Mouse (Mus musculus): Measurements from ENCODE around the gene Maml3.

DNA sequence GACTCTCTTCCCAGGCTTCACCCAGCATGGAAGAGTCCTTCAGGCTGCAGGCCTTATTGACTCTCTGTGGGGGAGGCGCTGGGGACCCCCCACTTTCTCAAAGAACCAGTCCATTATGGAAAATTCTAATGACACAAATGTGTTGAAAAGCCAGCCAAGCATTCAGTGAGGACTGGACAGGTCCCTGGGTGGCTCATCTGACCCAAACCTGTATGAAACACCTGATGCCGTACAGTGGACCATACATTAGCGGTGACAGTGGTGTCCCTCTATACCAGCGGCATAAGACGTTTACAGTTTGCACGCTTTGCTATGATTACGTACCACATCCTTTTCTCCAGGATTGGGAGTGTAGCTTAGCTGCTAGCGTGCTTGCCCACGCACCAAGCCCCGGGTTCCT lies 342.0 kb downstream of the Maml3 start:
- TF ChIP-seq CTCF (conservative IDR thresholded peaks at IDR 0.05 in 1 of 2, IDR thresholded peaks at IDR 0.05 in 1 of 2; ENCODE audit: low read depth in 2 of 2, low read length in 2 of 2) (no peak), MAZ (IDR thresholded peaks at IDR 0.05; ENCODE audit: low read depth, low read length) (no peak), GABPA (IDR thresholded peaks at IDR 0.05; ENCODE audit: insufficient replicate concordance, low read depth, low read length) (no peak), POLR2A (IDR thresholded peaks at IDR 0.05; ENCODE audit: low read depth, low read length) (no peak), CHD2 (IDR thresholded peaks at IDR 0.05; ENCODE audit: low read length) (no peak), USF1 (IDR thresholded peaks at IDR 0.05; ENCODE audit: low read depth, low read length) (no peak), MAFK (IDR thresholded peaks at IDR 0.05; ENCODE audit: insufficient replicate concordance, low read length) (no peak), ETS1 (conservative IDR thresholded peaks at IDR 0.05; ENCODE audit: low read depth, low read length) (no peak), EP300 (IDR thresholded peaks at IDR 0.05; ENCODE audit: low read length) (no peak)

Measured in CH12.LX (cell line).